Mouse (Mus musculus) embryonic facial prominence, embryonic 10.5 days (tissue): ENCODE data around the gene Ptch2. TPM values are rescaled to one million over a fixed set of nuclear protein-coding genes. Genes with fewer than 3 reads are reported as not detected.

Experiments
- DNase-seq: peaks from one replicate; pipeline ENCODE4 v3.0.0-alpha.2; 2017; ENCODE audit warnings: low spot score
- H3K27ac ChIP-seq: fragments of 300-500 bp; sonication (generic); replicated peaks from 2 replicates; pipeline ENCODE4 v1.5.1; 2016; ENCODE audit warnings: mild to moderate bottlenecking
- H3K27me3 ChIP-seq: fragments of 300-500 bp; sonication (generic); replicated peaks from 2 replicates; pipeline ENCODE4 v1.6.1; 2016; ENCODE audit warnings: low read depth, mild to moderate bottlenecking; ENCODE audit not compliant: poor library complexity, severe bottlenecking
- H3K36me3 ChIP-seq: fragments of 300-500 bp; sonication (generic); replicated peaks from 2 replicates; pipeline ENCODE4 v1.6.1; 2016; ENCODE audit warnings: mild to moderate bottlenecking, moderate library complexity
- H3K4me1 ChIP-seq: fragments of 300-500 bp; sonication (generic); 2 replicates; pipeline ENCODE4 v1.6.1; 2016
- H3K4me3 ChIP-seq: fragments of 300-500 bp; sonication (generic); 2 replicates; pipeline ENCODE4 v1.5.1; 2016; ENCODE audit warnings: mild to moderate bottlenecking, moderate library complexity
- H3K9me3 ChIP-seq: fragments of 300-500 bp; sonication (generic); 2 replicates; pipeline ENCODE4 v1.6.1; 2016; ENCODE audit warnings: mild to moderate bottlenecking
- WGBS: fragments of 180-500 bp; shearing (Covaris S2); methylation state at CpG from one replicate; pipeline ENCODE4 v1.1.7; 2016; 5-methylcytosine and 5-hydroxymethylcytosine counted together
- polyA plus RNA-seq: library from polyadenylated mRNA; unstranded; fragments of >200 nt; fragmentation: Nextera tagmentation; extraction: Ambion mirVana; gene quantifications from 2 replicates; pipeline ENCODE4 v1.2.1, GENCODE M21; 2016

Gene Ptch2
- polyA plus RNA-seq, 1 experiment from 2014 or later = 9.2 TPM

DNA sequence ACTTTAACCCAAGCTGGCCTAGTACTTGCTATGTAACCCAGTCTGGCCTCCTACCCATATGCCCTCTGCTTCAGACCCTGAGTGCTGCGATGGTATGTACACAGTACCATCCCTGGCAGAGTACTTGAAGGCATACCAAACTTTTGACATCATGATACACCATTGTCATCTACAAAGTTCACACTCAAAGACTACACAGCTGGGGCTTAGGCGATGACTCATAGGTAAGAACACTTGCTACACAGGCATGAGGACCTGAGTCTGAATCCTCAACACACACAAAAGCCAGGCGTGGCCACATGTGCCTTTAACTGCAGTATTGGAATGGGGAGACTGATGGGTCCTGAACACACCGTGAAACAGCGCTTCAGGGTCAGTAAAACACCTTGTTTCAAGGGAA lies 24.7 kb upstream of the Ptch2 start:
- Histone ChIP-seq H3K4me3 (no peak overlapping the region), H3K27ac (no peak overlapping the region), H3K27me3 (no peaks in the 10 kb centered on the region), H3K9me3 (no peaks in the 10 kb centered on the region), H3K36me3 (peaks cover 99% of the 10 kb centered on the region), H3K4me1 (no peaks in the 10 kb centered on the region)
- 93% methylated on average over 5 of the region's 5 CpGs for WGBS
- no peak for DNase-seq

DNA sequence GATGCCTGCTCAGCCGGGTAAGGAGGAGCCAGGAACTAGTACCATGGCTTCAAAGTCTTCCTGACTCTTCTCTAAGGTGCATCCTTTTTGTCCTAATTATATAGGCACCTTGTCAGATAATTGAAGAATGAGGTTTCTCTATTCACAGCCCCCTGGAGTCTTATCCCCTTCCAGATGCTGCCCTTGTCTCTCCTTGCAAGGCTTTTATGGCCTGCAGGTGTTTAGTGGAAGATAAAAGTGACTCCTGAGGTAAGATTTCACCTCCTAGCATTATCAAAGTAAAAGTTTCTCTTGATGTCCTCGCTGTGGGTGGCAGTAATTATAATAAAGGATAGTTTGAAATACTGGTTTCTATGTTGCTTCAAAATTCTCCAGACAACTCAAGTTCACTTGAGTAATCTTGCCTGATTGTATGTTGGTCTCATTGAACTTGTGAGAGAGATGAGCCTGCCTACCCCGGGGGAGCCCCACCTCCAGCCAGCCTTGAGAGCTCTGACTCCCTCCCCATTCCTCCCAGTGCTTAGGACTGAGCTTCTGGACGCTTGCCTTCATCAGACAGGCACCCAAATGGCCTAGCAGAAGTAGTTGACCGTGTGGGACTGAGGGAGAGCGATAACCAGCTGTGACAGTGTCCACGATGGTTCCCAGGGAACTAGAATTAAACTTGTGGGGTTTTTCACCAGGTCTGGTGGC lies 7.8 kb upstream of the Ptch2 start:
- Histone ChIP-seq H3K4me1 (peaks cover 15% of the 10 kb centered on the region), H3K36me3 (peaks cover 45% of the 10 kb centered on the region), H3K27ac (no peak overlapping the region), H3K27me3 (no peaks in the 10 kb centered on the region), H3K9me3 (no peaks in the 10 kb centered on the region), H3K4me3 (no peak overlapping the region)
- WGBS = 83% methylated on average over 7 of the region's 7 CpGs
- DNase-seq = no peak

GRCm38 (mm10) chr4:117090586-117090985 lies 5.3 kb upstream of the Ptch2 start:
- H3K27ac ChIP-seq = no peak overlapping the region
- H3K36me3 ChIP-seq = peaks cover 29% of the 10 kb centered on the region
- 83% methylated on average over 7 of the region's 7 CpGs for WGBS
- no peak overlapping the region for H3K4me3 ChIP-seq
- peaks cover 6% of the 10 kb centered on the region for H3K27me3 ChIP-seq
- no peaks in the 10 kb centered on the region for H3K9me3 ChIP-seq
- peaks cover 22% of the 10 kb centered on the region for H3K4me1 ChIP-seq
- no peak for DNase-seq

- Histone ChIP-seq H3K9me3 (no peaks in the 10 kb centered on the region), H3K4me1 (peaks cover 48% of the 10 kb centered on the region), H3K27ac (peak overlapping the region; percentile 89; the same call in 1 of the 2 replicates), H3K36me3 (peaks cover 9% of the 10 kb centered on the region), H3K27me3 (peaks cover 20% of the 10 kb centered on the region), H3K4me3 (no peak overlapping the region)
- no peak for DNase-seq
- 84% methylated on average over 3 of the region's 3 CpGs for WGBS
These were observed 1.1 kb upstream of the Ptch2 start for GRCm38 (mm10) chr4:117094626-117095361.

GRCm38 (mm10) chr4:117096666-117097065 lies 791 bp downstream of the Ptch2 start:
- WGBS = 13% methylated on average over 5 of the region's 5 CpGs
- H3K27me3 ChIP-seq = peaks cover 20% of the 10 kb centered on the region
- H3K36me3 ChIP-seq = peaks cover 26% of the 10 kb centered on the region
- peak overlapping the region; percentile 89 for H3K27ac ChIP-seq
- no peaks in the 10 kb centered on the region for H3K9me3 ChIP-seq
- H3K4me1 ChIP-seq = peaks cover 46% of the 10 kb centered on the region
- DNase-seq = peak; percentile 21
- peak overlapping the region; percentile 80 for H3K4me3 ChIP-seq

GRCm38 (mm10) chr4:117097969-117098763 lies 2.3 kb downstream of the Ptch2 start:
- DNase-seq = peak; percentile 20
- Histone ChIP-seq H3K9me3 (no peaks in the 10 kb centered on the region), H3K27ac (peak overlapping the region; percentile 36), H3K36me3 (peaks cover 38% of the 10 kb centered on the region), H3K4me1 (peaks cover 46% of the 10 kb centered on the region), H3K4me3 (peak overlapping the region; percentile 80; the same call in 1 of the 2 replicates), H3K27me3 (peaks cover 20% of the 10 kb centered on the region)
- 65% methylated on average over 8 of the region's 8 CpGs for WGBS

DNA sequence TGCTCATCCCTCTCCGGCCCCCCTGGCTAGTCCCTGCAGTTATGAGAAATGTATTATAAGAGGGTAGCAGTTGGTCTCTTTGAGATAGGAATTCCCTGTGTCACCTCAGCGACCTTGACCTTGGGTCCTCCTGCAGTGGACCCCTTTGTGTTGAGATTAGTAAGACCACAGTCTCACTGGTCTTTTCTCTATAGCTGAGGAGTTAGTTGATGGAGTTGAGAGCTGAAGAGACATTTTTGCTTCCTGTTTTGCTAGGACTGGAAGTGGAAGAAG lies 2.8 kb downstream of the Ptch2 start:
- no peak overlapping the region; the same call in 1 of the 2 replicates for H3K4me3 ChIP-seq
- no peak for DNase-seq
- 0 out of 2 replicates have a peak overlapping the region, but pooled peaks have one; percentile 36 for H3K27ac ChIP-seq
- peaks cover 46% of the 10 kb centered on the region for H3K4me1 ChIP-seq
- H3K9me3 ChIP-seq = no peaks in the 10 kb centered on the region
- peaks cover 41% of the 10 kb centered on the region for H3K36me3 ChIP-seq
- WGBS = 66% methylated on average over 2 of the region's 2 CpGs
- H3K27me3 ChIP-seq = peaks cover 20% of the 10 kb centered on the region

GRCm38 (mm10) chr4:117100036-117100435 lies 4.2 kb downstream of the Ptch2 start:
- Histone ChIP-seq H3K27ac (no peak overlapping the region), H3K4me1 (peaks cover 50% of the 10 kb centered on the region), H3K4me3 (no peak overlapping the region), H3K9me3 (no peaks in the 10 kb centered on the region), H3K27me3 (0 out of 2 replicates have a peak, but pooled peaks cover 13% of the 10 kb centered on the region), H3K36me3 (peaks cover 54% of the 10 kb centered on the region)
- 73% methylated on average over 4 of the region's 4 CpGs for WGBS
- DNase-seq = no peak

GRCm38 (mm10) chr4:117101218-117101617 lies 5.3 kb downstream of the Ptch2 start:
- H3K27ac ChIP-seq = no peak overlapping the region
- H3K4me1 ChIP-seq = peaks cover 48% of the 10 kb centered on the region
- DNase-seq = peak; percentile 55
- H3K4me3 ChIP-seq = no peak overlapping the region
- 37% methylated on average over 7 of the region's 7 CpGs for WGBS
- 0 out of 2 replicates have a peak, but pooled peaks cover 13% of the 10 kb centered on the region for H3K27me3 ChIP-seq
- H3K9me3 ChIP-seq = no peaks in the 10 kb centered on the region
- peaks cover 64% of the 10 kb centered on the region for H3K36me3 ChIP-seq

GRCm38 (mm10) chr4:117104672-117105071 lies 8.8 kb downstream of the Ptch2 start:
- H3K9me3 ChIP-seq = no peaks in the 10 kb centered on the region
- WGBS = 78% methylated on average over 10 of the region's 10 CpGs
- DNase-seq = no peak
- H3K36me3 ChIP-seq = peaks cover 90% of the 10 kb centered on the region
- no peak overlapping the region for H3K27ac ChIP-seq
- no peaks in the 10 kb centered on the region for H3K27me3 ChIP-seq
- H3K4me3 ChIP-seq = no peak overlapping the region
- peaks cover 21% of the 10 kb centered on the region for H3K4me1 ChIP-seq

- Histone ChIP-seq H3K27me3 (no peaks in the 10 kb centered on the region), H3K36me3 (peaks cover 90% of the 10 kb centered on the region), H3K9me3 (no peaks in the 10 kb centered on the region), H3K27ac (no peak overlapping the region), H3K4me1 (peaks cover 21% of the 10 kb centered on the region), H3K4me3 (no peak overlapping the region)
- no peak for DNase-seq
- 79% methylated on average over 10 of the region's 10 CpGs for WGBS
These were observed 9.3 kb downstream of the Ptch2 start for GRCm38 (mm10) chr4:117105127-117105526.

DNA sequence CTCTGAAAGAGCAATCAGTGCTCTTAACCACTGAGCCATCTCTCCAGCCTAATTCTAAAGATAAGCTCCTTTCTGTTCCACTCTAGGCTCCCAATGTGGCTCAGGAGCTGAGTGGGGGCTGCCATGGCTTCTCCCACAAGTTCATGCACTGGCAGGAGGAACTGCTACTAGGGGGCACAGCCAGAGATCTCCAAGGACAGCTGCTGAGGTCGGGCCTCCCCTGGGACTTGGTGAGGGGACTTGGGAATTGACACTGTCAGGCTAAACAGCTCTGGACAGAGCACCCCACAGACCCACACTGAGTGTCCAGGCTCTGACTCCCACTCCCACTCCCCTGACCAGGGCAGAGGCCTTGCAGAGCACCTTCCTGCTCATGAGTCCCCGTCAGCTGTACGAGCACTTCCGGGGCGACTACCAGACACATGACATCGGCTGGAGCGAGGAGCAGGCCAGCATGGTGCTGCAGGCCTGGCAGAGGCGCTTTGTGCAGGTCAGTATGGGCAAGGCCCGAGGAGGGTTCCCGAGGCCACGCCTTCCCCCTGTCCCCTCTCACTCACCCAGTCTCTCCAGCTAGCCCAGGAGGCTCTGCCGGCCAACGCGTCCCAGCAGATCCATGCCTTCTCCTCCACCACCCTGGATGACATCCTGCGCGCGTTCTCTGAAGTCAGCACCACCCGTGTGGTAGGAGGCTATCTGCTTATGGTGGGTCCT lies 12.1 kb downstream of the Ptch2 start:
- H3K36me3 ChIP-seq = peaks cover 92% of the 10 kb centered on the region
- peaks cover 15% of the 10 kb centered on the region for H3K4me1 ChIP-seq
- DNase-seq = no peak
- WGBS = 93% methylated on average over 18 of the region's 18 CpGs
- H3K27ac ChIP-seq = 0 out of 2 replicates have a peak overlapping the region, but pooled peaks have one; percentile 19
- no peak overlapping the region for H3K4me3 ChIP-seq
- H3K27me3 ChIP-seq = no peaks in the 10 kb centered on the region
- no peaks in the 10 kb centered on the region for H3K9me3 ChIP-seq
